Mouse (Mus musculus) frontal cortex, postnatal 25 days (tissue): ENCODE measurements around the gene Dcaf8.
"Not testable (repeated sequence)": the region's sequence is repeated elsewhere in the genome, so short reads cannot be mapped to it uniquely, and the experiment has no call there.

Experiments
- DNase-seq, 2 experiments: peaks; one replicate each; pipeline ENCODE4 v3.0.0; 2022; ENCODE audit warnings: low spot score in 2 of 2

Dcaf8 gene

DNA sequence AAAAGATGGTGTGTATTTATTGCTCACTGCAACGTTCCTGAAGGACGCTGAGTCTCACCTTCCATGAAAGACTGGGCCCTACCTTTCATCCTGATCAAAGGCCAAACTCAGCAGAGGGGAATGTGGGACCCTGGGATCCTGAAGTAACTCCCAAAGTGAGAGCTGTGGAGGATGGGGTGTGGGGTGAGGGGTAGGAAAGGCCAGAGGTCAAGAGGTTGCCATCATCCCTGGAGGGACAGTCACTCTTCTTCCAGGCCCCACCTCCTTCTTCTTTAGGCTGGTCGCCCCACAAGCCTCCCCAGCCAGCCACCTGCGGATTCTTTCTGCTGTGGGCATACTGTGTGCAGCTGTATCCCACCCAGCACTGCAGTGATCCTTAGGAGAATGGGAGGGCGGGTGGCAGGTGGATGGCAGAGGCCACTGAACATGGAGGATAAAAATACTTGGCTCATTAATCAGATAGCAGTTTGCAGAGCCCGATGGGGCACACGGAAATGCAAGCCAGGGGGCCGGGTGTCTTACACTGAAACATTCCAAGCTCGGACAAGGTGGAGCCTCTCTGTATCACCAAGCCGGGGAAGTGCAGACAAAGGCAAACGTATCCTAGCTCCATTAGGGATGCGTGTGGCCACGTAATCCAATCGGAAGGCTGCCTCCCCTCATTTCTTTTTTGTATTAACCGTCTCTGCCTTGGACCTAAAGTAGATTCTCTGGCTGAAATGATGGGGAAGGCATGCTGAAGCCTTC lies 70.5 kb downstream of the Dcaf8 start:
- DNase-seq = no peak

DNA sequence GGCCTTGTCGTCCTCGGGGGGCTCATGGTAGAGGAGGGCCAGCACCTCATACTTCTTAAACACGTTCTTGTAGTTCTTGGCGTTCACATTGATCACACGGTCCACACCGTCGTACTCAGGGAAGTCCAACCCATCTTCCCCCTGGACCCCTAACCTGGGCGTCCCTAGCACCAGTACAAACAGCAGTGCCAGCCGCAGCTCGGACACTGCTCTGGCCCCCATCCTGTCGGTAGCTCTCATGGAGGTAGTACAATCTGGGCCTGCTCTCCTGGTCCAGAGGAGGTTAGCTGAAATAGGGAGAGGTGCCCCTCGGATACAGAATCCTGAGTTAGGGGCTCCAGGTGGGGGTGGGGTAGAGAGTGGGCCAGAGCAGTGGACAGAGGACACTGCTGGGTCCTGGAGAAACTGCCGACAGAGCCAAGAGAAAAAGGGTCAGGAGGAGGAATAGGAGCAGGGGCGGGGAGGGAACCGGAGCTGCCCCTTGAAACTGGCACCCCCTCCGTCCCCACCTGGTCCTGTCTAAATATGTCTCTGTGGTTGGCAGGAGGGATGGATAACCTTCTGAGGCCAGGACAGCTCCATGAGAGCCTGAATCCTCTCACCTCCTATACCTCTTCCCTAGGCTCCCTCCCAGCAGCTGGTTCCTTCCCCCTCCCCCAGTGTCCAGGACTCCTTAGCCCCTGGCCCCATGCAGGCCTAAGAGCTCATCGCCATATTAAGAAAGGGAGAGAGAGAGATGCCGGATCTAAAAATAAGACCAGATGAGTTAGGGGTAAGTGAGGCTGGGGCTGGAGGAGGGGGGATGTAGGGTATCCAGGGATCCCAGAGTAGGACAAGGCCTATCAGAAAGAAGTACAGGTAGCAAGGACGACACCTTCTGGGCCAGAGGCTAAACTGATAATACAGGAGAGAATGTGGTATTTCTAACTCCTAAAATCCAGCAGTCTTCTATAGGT lies 71.8 kb downstream of the Dcaf8 start, which contains the start of gene Casq1:
Gene Casq1 (minus strand): TSS at position 418 of the 956 bp plus-strand sequence.
- no peak for DNase-seq

DNA sequence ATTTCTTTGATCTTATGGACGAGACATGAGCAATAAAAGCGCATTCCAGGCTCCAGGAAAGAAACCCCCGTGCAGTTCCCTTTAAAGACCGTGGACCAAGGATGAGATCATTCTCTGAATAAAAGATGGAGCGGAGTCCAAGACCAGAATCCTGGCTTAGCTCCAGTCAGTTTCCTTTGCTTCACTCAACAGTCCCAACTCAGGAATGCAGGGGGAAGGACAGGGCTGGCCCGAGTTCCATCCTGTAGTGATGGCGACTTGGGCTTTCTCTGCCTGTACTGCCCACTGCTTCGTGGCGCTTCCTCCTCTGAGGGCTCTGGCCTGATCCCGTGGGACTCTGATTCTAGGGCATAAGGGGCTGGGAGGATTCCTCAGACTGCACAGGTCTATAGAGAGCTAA lies 72.5 kb downstream of the Dcaf8 start:
- no peak for DNase-seq

GRCm38 (mm10) chr1:172221297-172222063 lies 73.6 kb downstream of the Dcaf8 start:
- DNase-seq = no peak

DNA sequence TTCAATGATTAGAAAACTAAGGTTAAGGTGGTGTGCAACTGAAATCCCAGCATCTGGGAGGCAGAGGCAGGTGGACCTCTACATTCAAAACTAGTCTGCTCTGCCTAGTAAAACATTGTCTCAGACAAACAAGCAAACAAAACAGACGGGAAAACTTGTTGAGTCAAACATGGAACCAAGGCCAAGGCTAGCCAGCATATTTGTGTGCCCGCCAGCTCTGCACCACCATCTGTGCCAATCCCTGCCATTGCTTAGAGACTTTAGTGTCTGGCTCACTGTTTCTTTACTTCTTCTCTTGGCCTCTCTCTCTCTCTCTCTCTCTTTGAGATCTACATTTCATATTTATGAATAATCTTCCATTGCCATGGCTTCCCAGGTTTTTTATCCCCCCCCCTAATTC lies 80.3 kb downstream of the Dcaf8 start:
- no peak for DNase-seq

DNA sequence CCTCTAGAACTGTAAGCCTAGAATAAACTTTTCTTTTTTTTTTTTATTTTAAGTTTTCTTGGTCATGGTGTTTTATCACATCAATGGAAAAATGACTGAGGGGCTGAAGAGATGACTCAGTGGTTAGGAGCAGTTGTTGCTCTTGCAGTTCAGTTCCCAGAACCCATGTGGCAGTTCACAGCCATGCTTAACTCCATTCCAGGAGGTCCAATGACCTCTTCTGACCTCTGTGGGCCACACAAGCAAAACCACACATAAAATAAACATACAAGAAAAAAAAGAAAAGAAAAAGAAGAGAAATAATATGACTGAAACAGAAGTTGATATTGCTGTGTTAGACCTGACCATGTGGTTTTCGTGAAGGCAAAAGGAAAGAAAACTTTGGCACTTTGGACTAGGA lies 81.3 kb downstream of the Dcaf8 start:
- DNase-seq = no peak

DNA sequence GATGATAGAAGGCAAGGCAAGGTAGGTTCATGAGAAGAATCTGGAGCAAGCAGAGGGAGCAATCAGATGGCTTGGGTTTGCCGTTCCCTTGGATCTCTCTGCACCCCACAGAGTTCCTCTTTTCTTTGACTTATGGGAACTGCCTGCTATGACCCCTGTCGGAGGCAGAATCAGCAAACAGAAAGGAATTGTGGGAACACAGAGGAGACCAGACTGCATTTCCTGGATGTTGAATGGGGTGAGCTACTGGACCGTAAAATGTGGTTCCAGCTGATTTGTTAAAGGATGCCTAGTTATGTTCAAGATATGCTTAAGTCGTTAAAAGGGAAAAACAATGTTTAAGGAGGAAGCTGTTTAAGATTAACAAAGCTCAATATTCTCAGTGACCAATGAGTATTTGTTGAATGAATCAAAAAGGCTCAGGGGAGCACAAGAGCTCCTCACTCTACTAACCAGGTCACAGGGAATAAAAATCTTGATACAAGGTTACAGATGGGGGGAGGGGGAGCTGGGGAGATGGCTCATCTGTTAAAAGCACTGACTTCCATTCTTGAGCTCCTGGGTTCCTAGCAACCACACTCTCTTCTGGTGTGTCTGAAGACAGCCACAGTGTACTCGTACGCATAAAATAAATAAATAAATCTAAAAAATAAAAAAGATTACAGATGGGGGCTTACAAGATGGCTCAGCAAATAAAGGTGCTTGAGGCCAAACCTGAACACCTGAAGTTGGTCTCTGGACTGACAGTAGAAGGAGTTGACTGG lies 93.2 kb downstream of the Dcaf8 start:
- no peak for DNase-seq

- no peak for DNase-seq
These were observed 94.5 kb downstream of the Dcaf8 start for GRCm38 (mm10) chr1:172242401-172242800.

- no peak for DNase-seq
These were observed 95.8 kb downstream of the Dcaf8 start for GRCm38 (mm10) chr1:172243547-172244205.

- DNase-seq = not testable (repeated sequence)
These were observed 96.8 kb downstream of the Dcaf8 start for GRCm38 (mm10) chr1:172244645-172245044.
